Mouse (Mus musculus): ENCODE measurements around the gene Adgre4.

- no peak for TF ChIP-seq CTCF (IDR thresholded peaks at IDR 0.05; ENCODE audit: extremely low read depth, insufficient read depth, low read length)
- no peak for TF ChIP-seq POLR2A (IDR thresholded peaks at IDR 0.05; ENCODE audit: extremely low read depth, insufficient read depth, low read length)
Measured at GRCm38 (mm10) chr17:55702865-55703264, 46.9 kb upstream of the Adgre4 start.
